Mouse (Mus musculus) kidney, postnatal 25 days (tissue): ENCODE data around the gene Pank3.
"Not testable (repeated sequence)": the region's sequence is repeated elsewhere in the genome, so short reads cannot be mapped to it uniquely, and the experiment has no call there.

ENCODE experiments used
- DNase-seq, 2 experiments: peaks; one replicate each; pipeline ENCODE4 v3.0.0; 2021; ENCODE audit warnings: mixed read lengths in 2 of 2

The Pank3 gene

DNA sequence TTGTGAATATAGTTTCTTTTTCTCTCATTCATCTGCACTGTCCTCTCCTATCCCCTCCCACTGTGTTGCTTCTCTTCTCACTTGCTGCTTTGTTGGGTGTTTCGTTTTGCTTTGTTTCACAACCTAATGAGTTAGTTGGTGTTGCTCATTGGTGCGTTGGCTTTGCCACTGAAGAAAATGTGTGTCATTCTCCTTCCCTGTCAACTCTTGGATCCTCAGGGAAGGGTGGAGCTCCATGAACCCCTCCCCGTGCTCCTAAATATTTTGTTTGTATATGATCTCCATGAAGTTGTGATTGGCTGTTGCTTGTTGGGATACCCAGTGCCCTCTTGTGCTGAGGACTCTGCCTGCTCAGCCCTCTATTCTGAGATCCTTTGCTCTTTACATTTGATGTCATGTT lies 11.1 kb downstream of the Pank3 start:
- DNase-seq: no peak

GRCm38 (mm10) chr11:35782444-35782843 lies 13.2 kb downstream of the Pank3 start:
- DNase-seq: no peak

DNA sequence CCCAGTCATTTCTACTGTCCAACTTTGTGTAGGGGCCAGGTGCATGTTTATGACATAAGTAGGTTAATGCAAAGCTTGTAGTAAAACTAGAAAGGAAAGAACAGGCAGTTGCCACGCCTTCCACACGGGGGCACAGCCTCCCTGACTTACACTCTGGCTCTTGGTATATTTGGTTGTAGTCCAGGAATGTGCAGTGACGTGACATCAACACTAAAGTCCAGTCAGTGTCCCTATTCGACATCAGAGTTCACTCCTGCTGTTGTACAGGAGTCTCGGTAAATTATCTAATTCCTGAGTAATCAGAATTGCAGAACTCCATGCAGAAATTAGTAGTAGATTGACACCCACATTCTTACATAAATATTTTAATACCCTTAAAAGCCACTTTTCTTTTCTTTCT lies 13.8 kb downstream of the Pank3 start:
- peak; percentile 34 to 49 for DNase-seq

GRCm38 (mm10) chr11:35784002-35784401 lies 14.7 kb downstream of the Pank3 start:
- no peak for DNase-seq

DNA sequence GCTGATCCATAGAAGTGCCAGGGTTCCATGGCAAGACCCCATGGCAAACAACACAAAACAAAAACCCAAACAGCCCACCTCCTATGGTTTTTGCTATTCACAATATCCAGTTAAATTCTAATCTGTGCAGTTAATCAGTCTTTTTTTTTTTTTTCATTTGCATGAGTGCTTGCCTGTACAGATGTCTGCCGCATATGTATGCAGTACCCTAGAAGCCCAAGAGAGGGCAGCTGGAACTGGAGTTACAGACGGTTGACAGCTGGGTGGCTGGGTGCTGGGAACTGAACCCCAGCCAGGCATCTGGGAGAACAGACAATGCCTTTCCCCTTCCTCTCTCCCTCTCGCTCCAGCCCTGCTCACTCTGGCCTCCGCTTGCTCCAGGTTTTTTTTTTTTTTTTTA lies 15.3 kb downstream of the Pank3 start:
- DNase-seq: no peak

- DNase-seq: no peak
These were observed 19.2 kb downstream of the Pank3 start for GRCm38 (mm10) chr11:35788443-35788842.

- not testable (repeated sequence) for DNase-seq
These were observed 23.5 kb downstream of the Pank3 start for GRCm38 (mm10) chr11:35792800-35793199.

- DNase-seq: no peak
These were observed 28.6 kb downstream of the Pank3 start for GRCm38 (mm10) chr11:35797751-35798494.

GRCm38 (mm10) chr11:35798495-35798820 lies 29.2 kb downstream of the Pank3 start:
- no peak for DNase-seq

GRCm38 (mm10) chr11:35798874-35799273 lies 29.6 kb downstream of the Pank3 start, which contains the start of gene Fbll1:
Gene Fbll1, minus strand, starts transcription at chr11:35798884.
- DNase-seq: peak; percentile 58 to 64

- DNase-seq: no peak
These were observed 32.0 kb downstream of the Pank3 start for GRCm38 (mm10) chr11:35801332-35801731.

DNA sequence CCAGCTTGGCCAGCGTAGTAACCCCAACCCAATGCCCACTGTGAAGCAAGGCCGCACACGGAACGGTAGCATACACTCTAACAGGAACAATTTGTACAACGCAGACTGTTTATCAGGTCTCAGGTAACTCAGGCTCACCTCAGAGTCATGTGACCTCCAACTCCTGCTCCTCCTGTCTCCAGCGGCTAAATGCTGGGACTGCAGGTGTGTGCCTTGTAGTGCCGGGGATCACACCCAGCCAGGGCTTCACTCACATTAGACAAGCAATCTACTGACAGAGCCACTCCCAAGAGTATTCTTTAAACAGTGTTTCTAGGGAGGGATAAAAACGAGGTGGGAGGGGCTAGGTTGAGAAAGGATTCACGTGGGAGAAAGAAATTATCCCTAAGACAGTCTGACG lies 42.2 kb downstream of the Pank3 start:
- DNase-seq: no peak

- no peak for DNase-seq
These were observed 47.0 kb downstream of the Pank3 start for GRCm38 (mm10) chr11:35816316-35816715.

DNA sequence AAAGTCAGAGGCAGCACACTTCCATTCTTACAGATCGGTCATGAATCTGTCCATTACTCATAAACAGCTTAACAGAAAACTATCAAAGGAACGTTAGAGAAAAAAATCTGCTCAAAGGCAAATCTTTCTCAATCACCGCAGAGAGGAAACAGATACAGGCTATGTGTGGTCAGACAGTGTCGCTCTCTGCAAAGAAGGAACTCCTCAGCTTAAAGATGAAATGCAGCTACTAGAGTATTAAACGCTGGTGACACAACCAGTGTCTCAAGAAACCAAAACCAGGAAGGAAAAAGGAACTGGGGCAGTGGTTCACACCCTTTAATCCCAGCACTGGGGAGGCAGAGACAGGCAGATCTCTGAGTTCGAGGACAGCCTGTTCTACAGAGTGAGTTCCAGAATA lies 58.4 kb downstream of the Pank3 start:
- no peak for DNase-seq

DNA sequence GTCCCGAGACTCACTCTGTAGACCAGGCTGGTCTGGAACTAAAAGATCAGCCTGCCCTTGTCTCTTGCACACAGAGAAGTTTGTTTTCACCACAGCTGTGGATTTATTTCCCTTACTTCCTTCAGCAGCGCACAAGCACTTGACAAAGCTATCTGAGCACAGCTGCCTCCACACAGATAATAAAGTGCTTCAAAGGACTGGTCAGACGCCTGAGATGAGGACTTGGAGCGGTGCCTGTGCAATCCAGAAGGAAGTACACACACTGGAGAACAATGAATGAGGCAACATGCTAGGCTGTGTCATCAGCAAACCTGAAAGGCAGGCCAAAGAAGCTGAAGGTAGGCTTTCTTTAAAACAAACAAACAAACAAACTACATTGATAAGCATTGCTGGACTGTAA lies 62.9 kb downstream of the Pank3 start:
- DNase-seq: no peak

GRCm38 (mm10) chr11:35833270-35833669 lies 64.0 kb downstream of the Pank3 start:
- no peak for DNase-seq

DNA sequence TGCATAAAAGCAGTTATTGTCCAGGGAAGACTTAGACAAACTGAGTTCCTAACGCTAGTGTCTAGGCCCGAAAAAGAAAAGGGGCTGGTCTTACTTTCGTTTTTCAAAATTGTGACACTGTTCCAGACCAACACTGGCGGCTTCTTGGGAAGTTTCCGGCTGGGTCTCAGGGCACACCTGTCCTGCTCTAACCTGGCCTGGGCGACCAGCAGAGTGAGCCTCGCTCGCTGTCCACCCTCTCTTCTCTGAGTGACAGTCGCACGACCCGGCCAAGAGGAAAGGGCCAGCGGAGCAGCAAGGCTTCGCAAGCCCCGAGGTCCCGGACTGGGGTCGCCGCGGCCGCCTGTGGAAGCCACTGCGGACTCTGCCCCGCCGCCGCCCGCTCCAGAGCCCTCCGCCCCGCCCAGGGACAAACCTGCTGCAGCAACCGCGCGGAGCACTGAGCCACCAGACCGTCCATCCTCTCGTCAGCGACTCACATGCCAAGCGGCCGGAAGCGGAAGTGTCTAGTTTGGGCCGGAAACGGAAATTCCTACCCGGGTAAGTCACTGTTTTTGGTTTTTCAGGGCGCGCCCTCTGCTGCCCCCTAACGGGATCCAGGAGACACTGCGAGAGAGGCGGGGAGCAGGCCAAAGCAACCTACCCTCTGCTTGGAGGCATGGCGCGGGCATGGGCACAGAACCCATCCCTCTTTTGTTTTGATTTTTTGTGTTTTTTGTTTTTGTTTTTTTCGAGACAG lies 64.9 kb downstream of the Pank3 start, which contains the start of gene Rars:
TSS of gene Rars (minus strand) at position 485 of the 739 bp plus-strand sequence.
- peak; percentile 96 for DNase-seq

- DNase-seq: no peak
These were observed 68.2 kb downstream of the Pank3 start for GRCm38 (mm10) chr11:35837156-35838126.

GRCm38 (mm10) chr11:35838345-35839338 lies 69.4 kb downstream of the Pank3 start:
- DNase-seq: peak; percentile 92 to 93

DNA sequence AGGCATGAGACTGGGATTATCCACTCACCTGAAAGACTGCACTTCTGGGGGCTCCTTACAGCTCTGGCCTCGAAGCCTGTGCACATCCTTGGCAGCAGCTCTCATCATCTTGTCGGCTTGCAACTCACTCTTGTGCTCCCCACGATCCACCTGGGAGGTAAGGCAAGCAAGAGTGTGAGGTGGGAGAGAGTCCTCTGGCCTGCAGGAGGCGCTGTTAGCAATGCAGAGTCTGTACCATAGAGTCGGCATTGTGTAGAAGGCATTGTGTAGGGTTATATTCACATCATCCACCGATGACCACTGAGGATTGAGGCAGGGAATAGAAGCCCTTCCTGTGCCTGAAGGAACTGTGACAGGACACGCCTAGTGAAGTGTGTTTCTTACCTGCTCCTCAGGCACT lies 71.0 kb downstream of the Pank3 start:
- no peak for DNase-seq

- DNase-seq: not testable (repeated sequence)
These were observed 71.5 kb downstream of the Pank3 start for GRCm38 (mm10) chr11:35840806-35841205.
